Mouse (Mus musculus): ENCODE data around the gene 3110082I17Rik. TPM values are rescaled to one million over a fixed set of nuclear protein-coding genes. Genes with fewer than 3 reads are reported as not detected.

3110082I17Rik gene
- polyA plus RNA-seq, 1 experiment from 2014 or later, result 17.0 TPM

DNA sequence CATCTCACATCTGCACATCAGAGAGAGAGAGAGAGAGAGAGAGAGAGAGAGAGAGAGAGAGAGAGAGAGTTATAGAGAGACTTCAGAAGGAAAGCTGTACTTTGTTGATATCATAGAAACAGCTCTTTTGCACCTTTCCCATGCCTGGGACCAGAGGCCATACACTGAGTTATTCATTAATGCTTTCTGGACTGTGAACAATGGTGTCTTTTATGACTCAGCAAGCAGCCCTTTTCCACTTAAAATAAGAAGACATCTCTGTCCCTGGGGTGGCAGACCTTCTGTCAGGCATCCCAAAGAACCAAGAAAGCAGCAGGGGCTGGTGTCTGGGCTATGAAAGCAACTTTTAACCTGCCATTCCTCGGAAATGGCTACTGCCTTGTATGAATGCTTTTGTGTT is 113.1 kb downstream of the 3110082I17Rik start:
- Histone ChIP-seq H3K27me3 (ENCODE audit: control insufficient read depth, insufficient read depth, low read length) (peaks cover 19% of the 10 kb centered on the region), H3K4me3 (ENCODE audit: control insufficient read depth in 1 of 2, insufficient read depth in 1 of 2, low read depth in 1 of 2, low read length in 2 of 2) (no peak overlapping the region), H3K4me2 (ENCODE audit: low read length) (no peak overlapping the region), H3K36me3 (ENCODE audit: control insufficient read depth, insufficient read depth, low read length) (peaks cover 10% of the 10 kb centered on the region), H3K27ac (replicated peaks in 1 of 2; ENCODE audit: control insufficient read depth in 1 of 2, insufficient read depth in 1 of 2, low read depth in 2 of 2, low read length in 2 of 2) (no peak overlapping the region), H3K4me1 (ENCODE audit: control insufficient read depth in 2 of 2, insufficient read depth in 2 of 2, low read length in 2 of 2) (peaks cover 16 to 20% of the 10 kb centered on the region in 2 experiments), H3K9me3 (ENCODE audit: control insufficient read depth, low read length) (no peaks in the 10 kb centered on the region), H3K9ac (ENCODE audit: low read length) (no peak overlapping the region)
- WGBS, result 54% methylated on average over 1 of the region's 1 CpGs
- ATAC-seq (ENCODE audit: insufficient number of reproducible peaks, insufficient read depth, low FRiP score, low read depth), result no peak

- no peak for ATAC-seq (ENCODE audit: insufficient number of reproducible peaks, insufficient read depth, low FRiP score, low read depth)
Observed at GRCm38 (mm10) chr5:139345364-139345714, 115.0 kb downstream of the 3110082I17Rik start.

DNA sequence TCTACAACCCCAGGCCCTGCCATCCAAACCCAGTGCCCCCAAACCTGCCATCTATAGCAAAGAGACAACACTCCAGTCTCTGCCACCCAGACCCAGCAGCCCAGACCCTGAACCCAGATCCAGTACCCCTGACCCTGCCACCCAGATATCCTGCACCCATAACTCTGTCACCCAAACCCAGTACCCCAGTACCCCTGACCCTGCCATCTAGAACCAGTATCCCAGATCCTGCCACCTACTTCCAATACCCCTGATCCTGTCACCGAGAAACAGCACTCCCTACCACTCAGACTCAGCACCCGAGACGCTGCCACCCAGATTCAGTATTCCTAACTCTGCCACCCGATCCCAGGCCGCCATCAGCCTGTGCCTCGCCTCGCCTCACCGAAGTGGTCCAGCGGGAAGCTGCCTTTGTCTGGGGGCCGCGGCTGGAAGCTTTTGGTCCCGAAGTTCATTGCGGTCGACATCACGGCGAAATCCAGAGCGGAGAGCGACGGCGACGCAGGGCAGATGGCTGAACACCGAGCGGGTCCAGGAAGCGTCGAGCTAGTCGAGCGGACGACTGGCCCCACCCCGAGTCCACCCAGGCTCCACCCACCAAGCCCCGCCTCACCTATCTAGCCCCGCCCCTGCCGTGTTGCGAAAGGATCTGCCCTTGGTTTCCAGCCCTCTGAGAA is 115.5 kb downstream of the 3110082I17Rik start:
- WGBS, result under 1% methylated on average over 33 of the region's 33 CpGs
- H3K4me2 ChIP-seq (ENCODE audit: low read length), result peak overlapping the region; percentile 97
- H3K9me3 ChIP-seq (ENCODE audit: control insufficient read depth, low read length), result no peaks in the 10 kb centered on the region
- H3K27ac ChIP-seq (replicated peaks in 1 of 2; ENCODE audit: control insufficient read depth in 1 of 2, insufficient read depth in 1 of 2, low read depth in 2 of 2, low read length in 2 of 2), result peak overlapping the region; percentile 58 to 79
- peak overlapping the region; percentile 94 for H3K9ac ChIP-seq (ENCODE audit: low read length)
- peak; percentile 91 for ATAC-seq (ENCODE audit: insufficient number of reproducible peaks, insufficient read depth, low FRiP score, low read depth)
- H3K4me3 ChIP-seq (ENCODE audit: control insufficient read depth in 1 of 2, insufficient read depth in 1 of 2, low read depth in 1 of 2, low read length in 2 of 2), result peak overlapping the region; percentile 84 to 85
- peaks cover 9 to 14% of the 10 kb centered on the region in 2 experiments for H3K4me1 ChIP-seq (ENCODE audit: control insufficient read depth in 2 of 2, insufficient read depth in 2 of 2, low read length in 2 of 2)
- H3K27me3 ChIP-seq (ENCODE audit: control insufficient read depth, insufficient read depth, low read length), result 0 out of 2 replicates have a peak, but pooled peaks cover 12% of the 10 kb centered on the region
- peaks cover 30% of the 10 kb centered on the region for H3K36me3 ChIP-seq (ENCODE audit: control insufficient read depth, insufficient read depth, low read length)

More at GRCm38 (mm10) chr5:139345364-139345714, 115.0 kb downstream of the 3110082I17Rik start:
- Histone ChIP-seq H3K4me1 (ENCODE audit: control insufficient read depth in 2 of 2, insufficient read depth in 2 of 2, low read length in 2 of 2) (peaks cover 9 to 14% of the 10 kb centered on the region in 2 experiments), H3K27me3 (ENCODE audit: control insufficient read depth, insufficient read depth, low read length) (0 out of 2 replicates have a peak, but pooled peaks cover 12% of the 10 kb centered on the region), H3K36me3 (ENCODE audit: control insufficient read depth, insufficient read depth, low read length) (peaks cover 25% of the 10 kb centered on the region), H3K27ac (replicated peaks in 1 of 2; ENCODE audit: control insufficient read depth in 1 of 2, insufficient read depth in 1 of 2, low read depth in 2 of 2, low read length in 2 of 2) (no peak overlapping the region), H3K4me2 (ENCODE audit: low read length) (peak overlapping the region; percentile 97), H3K4me3 (ENCODE audit: control insufficient read depth in 1 of 2, insufficient read depth in 1 of 2, low read depth in 1 of 2, low read length in 2 of 2) (peak overlapping the region; percentile 37 to 85), H3K9ac (ENCODE audit: low read length) (peak overlapping the region; percentile 18; the same call in 1 of the 2 replicates), H3K9me3 (ENCODE audit: control insufficient read depth, low read length) (no peaks in the 10 kb centered on the region)
- WGBS, result 9% methylated on average over 5 of the region's 5 CpGs

GRCm38 (mm10) chr5:139344021-139344686 is 116.2 kb downstream of the 3110082I17Rik start:
- Histone ChIP-seq H3K9me3 (ENCODE audit: control insufficient read depth, low read length) (no peaks in the 10 kb centered on the region), H3K36me3 (ENCODE audit: control insufficient read depth, insufficient read depth, low read length) (peaks cover 37% of the 10 kb centered on the region), H3K27ac (replicated peaks in 1 of 2; ENCODE audit: control insufficient read depth in 1 of 2, insufficient read depth in 1 of 2, low read depth in 2 of 2, low read length in 2 of 2) (peak overlapping the region in 1 of 2 experiments; percentile 79; a peak in 2 of 4 replicates), H3K4me3 (ENCODE audit: control insufficient read depth in 1 of 2, insufficient read depth in 1 of 2, low read depth in 1 of 2, low read length in 2 of 2) (peak overlapping the region; percentile 84 to 85), H3K4me1 (ENCODE audit: control insufficient read depth in 2 of 2, insufficient read depth in 2 of 2, low read length in 2 of 2) (peaks cover 9 to 15% of the 10 kb centered on the region in 2 experiments), H3K9ac (ENCODE audit: low read length) (peak overlapping the region; percentile 94), H3K27me3 (ENCODE audit: control insufficient read depth, insufficient read depth, low read length) (0 out of 2 replicates have a peak, but pooled peaks cover 12% of the 10 kb centered on the region), H3K4me2 (ENCODE audit: low read length) (peak overlapping the region; percentile 97)
- peak; percentile 44; the same call in 1 of the 2 replicates for ATAC-seq (ENCODE audit: insufficient number of reproducible peaks, insufficient read depth, low FRiP score, low read depth)
- 7% methylated on average over 12 of the region's 12 CpGs for WGBS

- peaks cover 19 to 28% of the 10 kb centered on the region in 2 experiments for H3K4me1 ChIP-seq (ENCODE audit: control insufficient read depth in 2 of 2, insufficient read depth in 2 of 2, low read length in 2 of 2)
- WGBS, result 75% methylated on average over 11 of the region's 11 CpGs
- H3K27ac ChIP-seq (replicated peaks in 1 of 2; ENCODE audit: control insufficient read depth in 1 of 2, insufficient read depth in 1 of 2, low read depth in 2 of 2, low read length in 2 of 2), result 0 out of 4 replicates have a peak overlapping the region, but pooled peaks of 1 of the 2 experiments have one; percentile 7
- H3K4me2 ChIP-seq (ENCODE audit: low read length), result 0 out of 2 replicates have a peak overlapping the region, but pooled peaks have one; percentile 11
- H3K27me3 ChIP-seq (ENCODE audit: control insufficient read depth, insufficient read depth, low read length), result no peaks in the 10 kb centered on the region
- ATAC-seq (ENCODE audit: insufficient number of reproducible peaks, insufficient read depth, low FRiP score, low read depth), result no peak
- peaks cover 68% of the 10 kb centered on the region for H3K36me3 ChIP-seq (ENCODE audit: control insufficient read depth, insufficient read depth, low read length)
- H3K9me3 ChIP-seq (ENCODE audit: control insufficient read depth, low read length), result no peaks in the 10 kb centered on the region
- H3K4me3 ChIP-seq (ENCODE audit: control insufficient read depth in 1 of 2, insufficient read depth in 1 of 2, low read depth in 1 of 2, low read length in 2 of 2), result no peak overlapping the region
- H3K9ac ChIP-seq (ENCODE audit: low read length), result peak overlapping the region; percentile 13; the same call in 1 of the 2 replicates
Observed at GRCm38 (mm10) chr5:139338891-139339290, 121.4 kb downstream of the 3110082I17Rik start.

- Histone ChIP-seq H3K4me3 (ENCODE audit: control insufficient read depth in 1 of 2, insufficient read depth in 1 of 2, low read depth in 1 of 2, low read length in 2 of 2) (no peak overlapping the region), H3K27ac (replicated peaks in 1 of 2; ENCODE audit: control insufficient read depth in 1 of 2, insufficient read depth in 1 of 2, low read depth in 2 of 2, low read length in 2 of 2) (peak overlapping the region; percentile 76 to 81; a peak in 3 of 4 replicates), H3K36me3 (ENCODE audit: control insufficient read depth, insufficient read depth, low read length) (peaks cover 68% of the 10 kb centered on the region), H3K27me3 (ENCODE audit: control insufficient read depth, insufficient read depth, low read length) (no peaks in the 10 kb centered on the region), H3K4me2 (ENCODE audit: low read length) (peak overlapping the region; percentile 11), H3K9me3 (ENCODE audit: control insufficient read depth, low read length) (no peaks in the 10 kb centered on the region), H3K9ac (ENCODE audit: low read length) (peak overlapping the region; percentile 6), H3K4me1 (ENCODE audit: control insufficient read depth in 2 of 2, insufficient read depth in 2 of 2, low read length in 2 of 2) (peaks cover 17 to 23% of the 10 kb centered on the region in 2 experiments)
- WGBS, result 49% methylated on average over 3 of the region's 3 CpGs
- peak; percentile 8; the same call in 1 of the 2 replicates for ATAC-seq (ENCODE audit: insufficient number of reproducible peaks, insufficient read depth, low FRiP score, low read depth)
Observed at GRCm38 (mm10) chr5:139338403-139338802, 121.9 kb downstream of the 3110082I17Rik start.

- Histone ChIP-seq H3K36me3 (ENCODE audit: control insufficient read depth, insufficient read depth, low read length) (peaks cover 65% of the 10 kb centered on the region), H3K27ac (replicated peaks in 1 of 2; ENCODE audit: control insufficient read depth in 1 of 2, insufficient read depth in 1 of 2, low read depth in 2 of 2, low read length in 2 of 2) (peak overlapping the region; percentile 76 to 81), H3K9ac (ENCODE audit: low read length) (peak overlapping the region; percentile 6), H3K27me3 (ENCODE audit: control insufficient read depth, insufficient read depth, low read length) (no peaks in the 10 kb centered on the region), H3K4me2 (ENCODE audit: low read length) (peak overlapping the region; percentile 11), H3K9me3 (ENCODE audit: control insufficient read depth, low read length) (no peaks in the 10 kb centered on the region), H3K4me3 (ENCODE audit: control insufficient read depth in 1 of 2, insufficient read depth in 1 of 2, low read depth in 1 of 2, low read length in 2 of 2) (no peak overlapping the region), H3K4me1 (ENCODE audit: control insufficient read depth in 2 of 2, insufficient read depth in 2 of 2, low read length in 2 of 2) (peaks cover 19 to 21% of the 10 kb centered on the region in 2 experiments)
- ATAC-seq (ENCODE audit: insufficient number of reproducible peaks, insufficient read depth, low FRiP score, low read depth), result peak; percentile 67
- WGBS, result 28% methylated on average over 13 of the region's 13 CpGs
Observed at GRCm38 (mm10) chr5:139337826-139338370, 122.4 kb downstream of the 3110082I17Rik start.
